Mouse (Mus musculus): ENCODE results near the gene Pigz. TPM values are rescaled to one million over a fixed set of nuclear protein-coding genes. Genes with fewer than 3 reads are reported as not detected.

The Pigz gene
- total and polyA plus RNA-seq, 3 experiments: 0.23 to 0.28 TPM; not detected in 1

DNA sequence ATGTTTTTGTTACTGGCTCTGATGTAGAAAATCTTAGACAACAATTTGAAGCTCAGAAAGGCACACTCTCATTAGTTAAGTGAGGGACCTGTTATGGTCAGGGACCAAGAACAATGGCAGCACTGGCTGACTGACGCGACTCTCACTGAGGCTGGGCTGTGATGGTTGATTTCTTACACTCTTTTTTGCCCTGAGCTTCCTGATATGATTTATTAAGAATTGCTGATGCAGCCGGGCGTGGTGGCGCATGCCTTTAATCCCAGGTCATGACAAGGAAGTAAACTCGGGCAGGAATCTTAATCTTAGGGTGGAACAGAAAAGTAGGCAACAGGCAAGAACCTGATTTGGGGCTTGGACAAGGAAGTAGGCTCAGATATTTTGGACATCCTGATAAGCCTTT lies 7.6 kb upstream of the Pigz start:
- H3K79me2 ChIP-seq (ENCODE audit: control insufficient read depth, insufficient read depth, low read length, poor library complexity): no peaks in the 10 kb centered on the region
- TF ChIP-seq ZMIZ1 (IDR thresholded peaks at IDR 0.05; ENCODE audit: low read depth, low read length): no peak
- TF ChIP-seq CTCF (IDR thresholded peaks at IDR 0.05 in 2 of 3, conservative IDR thresholded peaks at IDR 0.05 in 1 of 3; ENCODE audit: control insufficient read depth in 1 of 3, insufficient read depth in 1 of 3, low read depth in 2 of 3, low read length in 3 of 3, poor library complexity in 1 of 3, severe bottlenecking in 1 of 3): no peak
- TF ChIP-seq USF2 (IDR thresholded peaks at IDR 0.05; ENCODE audit: borderline replicate concordance in 1 of 2, insufficient read depth in 1 of 2, low read depth in 1 of 2, low read length in 2 of 2): no peak
- 0 out of 4 replicates have a peak, but pooled peaks of 1 of the 2 experiments have one; percentile 30 for TF ChIP-seq EP300 (IDR thresholded peaks at IDR 0.05; ENCODE audit: low read depth in 1 of 2, low read length in 2 of 2)
- no peak overlapping the region for H3K9ac ChIP-seq (ENCODE audit: control insufficient read depth, low read depth, low read length, poor library complexity, severe bottlenecking)

DNA sequence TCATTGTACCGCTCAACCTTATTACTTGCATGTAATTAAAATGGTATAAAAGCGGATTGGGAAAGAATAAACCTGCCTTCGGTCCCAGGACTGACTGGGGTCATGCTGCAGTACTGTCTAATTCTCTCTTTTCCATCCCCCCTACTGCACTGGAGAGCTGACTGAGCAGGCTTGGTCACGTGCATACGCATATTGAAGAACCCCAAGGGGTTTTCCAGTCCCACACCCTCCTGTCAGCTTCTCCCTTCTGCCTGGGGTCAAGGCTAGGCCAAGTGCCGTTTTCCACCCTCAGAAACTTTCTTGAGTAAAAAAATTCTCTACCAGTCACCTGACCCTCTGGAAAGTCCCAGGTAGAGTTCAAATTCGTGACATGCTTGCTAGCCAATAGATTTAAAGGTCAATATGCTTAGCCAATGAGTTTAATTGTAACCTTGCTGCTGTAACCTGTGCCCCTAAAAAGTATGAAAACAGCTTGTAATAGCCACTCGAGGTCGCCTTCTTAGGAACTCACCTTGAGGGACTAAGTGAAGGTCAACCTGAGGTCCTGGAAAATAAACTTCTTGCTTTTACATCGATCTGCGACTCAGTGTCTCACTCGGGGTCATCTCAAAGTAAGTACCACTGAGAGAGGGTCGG lies 7.0 kb upstream of the Pigz start:
- H3K4me3 ChIP-seq (ENCODE audit: control insufficient read depth in 1 of 2, insufficient read depth in 1 of 2, low read depth in 2 of 2, low read length in 2 of 2): no peak overlapping the region
- H3K9me3 ChIP-seq (replicated peaks; ENCODE audit: insufficient read depth, low read length): no peaks in the 10 kb centered on the region
- no peaks in the 10 kb centered on the region for H3K79me2 ChIP-seq (ENCODE audit: control insufficient read depth, insufficient read depth, low read length, poor library complexity)
- no peak for DNase-seq (ENCODE audit: low read depth, low spot score)
- TF ChIP-seq USF1 (IDR thresholded peaks at IDR 0.05; ENCODE audit: low read depth, low read length) (no peak), CHD2 (IDR thresholded peaks at IDR 0.05; ENCODE audit: low read length) (no peak), GATA1 (IDR thresholded peaks at IDR 0.05; ENCODE audit: low read depth, low read length) (no peak), GABPA (IDR thresholded peaks at IDR 0.05; ENCODE audit: low read depth, low read length) (no peak), TCF12 (IDR thresholded peaks at IDR 0.05; ENCODE audit: low read depth, low read length) (no peak), KAT2A (conservative IDR thresholded peaks at IDR 0.05; ENCODE audit: low read depth, low read length) (no peak), POLR2AphosphoS2 (IDR thresholded peaks at IDR 0.05; ENCODE audit: low read length) (no peak), MAX (IDR thresholded peaks at IDR 0.05; ENCODE audit: low read length) (no peak), HCFC1 (IDR thresholded peaks at IDR 0.05; ENCODE audit: low read depth, low read length) (no peak), E2F4 (IDR thresholded peaks at IDR 0.05; ENCODE audit: borderline replicate concordance, low read depth, low read length) (no peak), ELF1 (IDR thresholded peaks at IDR 0.05; ENCODE audit: low read depth, low read length) (no peak), USF2 (IDR thresholded peaks at IDR 0.05; ENCODE audit: borderline replicate concordance in 1 of 2, insufficient read depth in 1 of 2, low read depth in 1 of 2, low read length in 2 of 2) (no peak), JUND (IDR thresholded peaks at IDR 0.05; ENCODE audit: low read depth, low read length) (no peak), MYB (IDR thresholded peaks at IDR 0.05; ENCODE audit: low read depth, low read length) (no peak), NRF1 (IDR thresholded peaks at IDR 0.05; ENCODE audit: insufficient read depth, low read depth, low read length, poor library complexity, severe bottlenecking) (no peak), MYC (IDR thresholded peaks at IDR 0.05; ENCODE audit: low read depth, low read length) (no peak), MXI1 (IDR thresholded peaks at IDR 0.05; ENCODE audit: low read depth, low read length) (no peak), UBTF (IDR thresholded peaks at IDR 0.05; ENCODE audit: borderline replicate concordance, insufficient read depth, low read depth, low read length) (no peak), ZNF384 (IDR thresholded peaks at IDR 0.05; ENCODE audit: low read depth, low read length) (no peak), POLR2A (IDR thresholded peaks at IDR 0.05; ENCODE audit: control insufficient read depth in 1 of 2, insufficient read depth in 1 of 2, low read depth in 1 of 2, low read length in 2 of 2, poor library complexity in 1 of 2) (no peak)
- H3K9ac ChIP-seq (ENCODE audit: control insufficient read depth, low read depth, low read length, poor library complexity, severe bottlenecking): no peak overlapping the region
- peaks cover 0 to 4% of the 10 kb centered on the region in 2 experiments; a peak in 1 of 4 replicates for H3K4me1 ChIP-seq (ENCODE audit: control insufficient read depth in 1 of 2, insufficient read depth in 2 of 2, low read length in 2 of 2)
- peaks cover 0 to 3% of the 10 kb centered on the region in 2 experiments; a peak in 1 of 4 replicates for H3K27me3 ChIP-seq (ENCODE audit: control insufficient read depth in 1 of 2, insufficient read depth in 2 of 2, low read length in 2 of 2)
- no peaks in the 10 kb centered on the region for H3K36me3 ChIP-seq (ENCODE audit: control insufficient read depth in 1 of 2, insufficient read depth in 2 of 2, low read length in 2 of 2)
- H3K27ac ChIP-seq (ENCODE audit: control insufficient read depth, low read depth, low read length): no peak overlapping the region

More for the DNA sequence above, 7.6 kb upstream of the Pigz start:
- Histone ChIP-seq H3K4me3 (ENCODE audit: control insufficient read depth in 1 of 2, insufficient read depth in 1 of 2, low read depth in 2 of 2, low read length in 2 of 2) (no peak overlapping the region), H3K36me3 (ENCODE audit: control insufficient read depth in 1 of 2, insufficient read depth in 2 of 2, low read length in 2 of 2) (no peaks in the 10 kb centered on the region), H3K27me3 (ENCODE audit: control insufficient read depth in 1 of 2, insufficient read depth in 2 of 2, low read length in 2 of 2) (peaks cover 0 to 3% of the 10 kb centered on the region in 2 experiments; a peak in 1 of 4 replicates), H3K9me3 (replicated peaks; ENCODE audit: insufficient read depth, low read length) (no peaks in the 10 kb centered on the region), H3K27ac (ENCODE audit: control insufficient read depth, low read depth, low read length) (no peak overlapping the region), H3K4me1 (ENCODE audit: control insufficient read depth in 1 of 2, insufficient read depth in 2 of 2, low read length in 2 of 2) (peaks cover 0 to 4% of the 10 kb centered on the region in 2 experiments; a peak in 1 of 4 replicates)
- DNase-seq (ENCODE audit: low read depth, low spot score): no peak

All from MEL (cell line).